Mouse (Mus musculus): ENCODE results near the gene Ago1.
A peak's percentile ranks its signal among the peaks of the same experiment; 100 is the strongest.

Gene Ago1

DNA sequence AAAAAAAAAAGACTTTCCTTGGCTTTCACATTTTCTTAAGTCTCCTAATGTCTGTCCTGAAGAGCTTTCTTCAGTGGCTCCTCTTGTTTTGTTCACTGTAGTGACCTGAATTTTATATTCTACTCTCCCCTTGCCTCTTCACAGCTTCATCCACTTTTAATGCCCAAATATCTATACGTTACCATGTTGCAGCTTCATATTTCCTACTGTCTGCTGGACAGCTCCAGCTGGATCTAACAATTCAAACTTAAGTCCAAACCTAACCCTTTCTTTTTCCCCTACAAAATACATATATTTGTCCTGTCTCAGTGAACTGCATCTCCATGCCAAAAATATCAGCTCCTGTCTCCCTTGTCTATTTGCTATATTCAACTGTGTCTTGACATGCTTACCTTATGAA is 951 bp upstream of the Ago1 start:
- DNase-seq: no peak

GRCm38 (mm10) chr4:126468925-126469324 is 542 bp upstream of the Ago1 start:
- no peak for DNase-seq

- peak; percentile 74 to 82 for DNase-seq
Observed at GRCm38 (mm10) chr4:126467721-126468284, 580 bp downstream of the Ago1 start.

DNA sequence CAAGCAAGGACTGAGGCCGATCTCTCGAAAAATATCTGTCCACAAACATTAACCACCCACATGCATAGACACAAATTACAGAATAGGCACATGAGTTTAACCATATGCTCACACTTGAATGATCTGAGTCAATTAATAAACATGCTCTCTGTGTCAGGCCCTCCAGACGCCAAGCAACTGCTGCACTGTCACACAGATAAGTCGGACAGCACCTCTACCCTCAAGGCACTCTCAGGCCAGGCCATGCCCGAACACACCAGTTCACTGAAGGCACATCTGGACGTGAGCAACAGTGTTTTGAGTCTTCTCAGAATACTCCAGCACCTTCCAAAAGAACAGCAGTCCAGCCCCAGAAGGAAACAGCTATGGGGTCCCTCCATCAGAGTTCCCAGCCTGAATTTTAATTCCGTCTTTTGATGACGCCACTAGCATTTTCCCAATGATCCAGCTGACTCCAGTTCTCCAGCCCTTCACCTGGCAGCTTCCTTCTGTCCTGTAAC is 2.1 kb downstream of the Ago1 start:
- DNase-seq: no peak

DNA sequence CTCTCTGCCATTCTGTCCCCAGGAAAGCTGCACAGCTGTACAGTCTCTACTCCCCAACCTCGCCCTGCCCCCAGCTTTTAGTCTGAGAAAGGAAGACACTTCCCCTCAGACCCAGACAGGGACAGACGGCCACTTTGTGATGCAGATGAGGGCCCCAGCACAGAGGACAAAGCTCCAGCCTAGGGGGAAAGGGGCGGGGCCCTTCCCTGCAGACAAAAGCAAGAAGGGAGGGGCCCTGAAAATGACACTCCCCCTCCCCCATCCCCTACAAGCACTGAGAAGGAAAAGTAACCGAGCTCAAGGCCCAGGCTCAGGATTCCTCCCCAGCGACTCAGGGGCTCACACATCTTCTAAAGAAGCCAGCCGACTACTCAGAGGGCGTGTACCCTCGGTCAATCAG is 2.5 kb downstream of the Ago1 start:
- peak; percentile 46 to 57 for DNase-seq

GRCm38 (mm10) chr4:126464892-126465235 is 3.5 kb downstream of the Ago1 start:
- DNase-seq: no peak

GRCm38 (mm10) chr4:126464189-126464891 is 4.0 kb downstream of the Ago1 start:
- DNase-seq: no peak

GRCm38 (mm10) chr4:126455441-126455840 is 12.9 kb downstream of the Ago1 start:
- no peak for DNase-seq

DNA sequence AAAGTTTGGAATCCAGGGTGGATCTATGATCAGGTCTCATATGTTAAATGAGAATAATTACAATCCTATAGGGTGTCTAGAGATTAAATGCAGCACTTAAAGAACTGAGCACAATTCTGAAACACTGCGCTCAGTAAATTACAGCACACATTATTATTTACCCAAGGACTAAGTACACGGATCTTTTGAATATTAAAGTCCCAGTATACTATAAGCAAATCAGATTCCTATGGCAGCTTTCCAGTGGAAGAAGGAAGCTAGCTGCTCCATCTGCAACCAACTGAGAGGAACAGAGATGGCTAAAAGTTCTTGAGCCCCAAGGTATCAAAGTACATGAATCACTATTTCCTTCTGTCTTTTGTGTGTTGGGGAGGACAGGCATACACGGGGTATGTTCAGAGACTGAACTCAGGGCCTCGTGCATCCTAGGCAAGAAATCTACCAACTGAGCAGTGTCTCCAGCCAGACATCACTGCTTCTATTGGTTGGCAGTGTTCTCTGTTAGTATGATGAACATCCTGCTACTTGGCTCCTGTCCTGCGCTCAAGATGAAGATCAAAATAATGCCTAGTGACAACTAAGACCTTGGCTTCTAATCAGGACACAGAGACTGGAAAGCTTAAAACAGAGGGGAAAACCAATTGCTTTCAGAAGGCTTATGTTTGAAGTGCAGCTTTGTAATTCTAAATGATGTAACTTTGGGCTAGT is 13.7 kb downstream of the Ago1 start:
- peak; percentile 46 to 57 for DNase-seq

DNA sequence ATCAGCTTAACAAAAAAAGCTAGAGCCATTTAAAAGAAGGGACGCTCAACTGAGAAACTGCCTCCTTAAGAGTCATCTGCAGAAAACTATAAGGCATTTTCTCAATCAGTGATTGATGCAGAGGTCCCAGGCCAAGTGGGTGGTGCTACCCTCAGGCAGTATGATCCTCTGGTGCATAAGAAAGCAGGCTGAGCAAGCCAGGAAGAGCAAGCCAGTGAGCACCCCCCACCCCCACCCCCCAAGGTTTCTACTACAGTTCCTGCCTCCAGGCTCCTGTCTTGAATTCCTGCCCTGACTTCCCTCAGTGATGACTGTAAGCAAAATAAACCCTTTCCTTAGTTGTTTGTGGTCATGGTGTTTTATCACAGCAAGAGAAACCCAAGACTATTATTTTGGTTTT is 18.1 kb downstream of the Ago1 start:
- no peak for DNase-seq

DNA sequence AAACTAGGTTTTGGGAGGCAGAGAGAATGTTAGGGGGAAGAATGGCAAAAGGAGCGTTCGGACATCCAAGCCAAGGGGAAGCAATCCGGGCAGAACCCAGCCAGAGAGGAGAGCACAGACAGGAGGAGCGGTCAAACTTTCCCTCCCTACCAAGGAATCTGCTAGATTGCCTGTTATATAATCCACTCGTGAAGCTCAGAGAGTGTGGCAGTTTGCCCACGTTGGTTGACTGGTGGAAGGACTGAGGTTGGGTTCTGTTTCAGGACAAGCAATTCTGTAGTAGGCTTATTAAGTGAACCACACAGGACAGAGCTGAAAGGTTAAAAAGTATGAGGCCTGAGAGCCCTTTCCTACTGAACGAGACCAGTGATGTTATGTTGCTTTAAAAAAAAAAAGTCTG is 21.3 kb downstream of the Ago1 start:
- no peak for DNase-seq

DNA sequence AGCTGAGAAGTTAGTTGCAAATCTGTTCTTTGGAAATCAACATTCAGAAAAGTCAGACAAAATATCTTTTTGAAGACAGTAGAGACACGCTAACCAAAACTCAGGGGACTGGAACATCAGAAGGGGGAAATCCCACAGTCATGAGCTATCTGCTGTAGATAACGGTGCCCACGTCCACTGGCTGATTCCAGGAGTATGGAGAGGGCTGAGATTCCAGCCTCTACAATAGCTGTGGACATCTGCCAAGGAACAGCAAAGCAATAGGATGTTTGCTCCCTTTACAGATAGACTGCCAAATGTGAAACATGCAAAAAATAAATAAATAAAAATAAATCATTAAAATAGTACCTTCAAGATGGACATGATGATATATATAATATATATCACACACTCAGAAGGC is 23.9 kb downstream of the Ago1 start:
- DNase-seq: no peak

GRCm38 (mm10) chr4:126438261-126438660 is 30.1 kb downstream of the Ago1 start:
- no peak for DNase-seq

DNA sequence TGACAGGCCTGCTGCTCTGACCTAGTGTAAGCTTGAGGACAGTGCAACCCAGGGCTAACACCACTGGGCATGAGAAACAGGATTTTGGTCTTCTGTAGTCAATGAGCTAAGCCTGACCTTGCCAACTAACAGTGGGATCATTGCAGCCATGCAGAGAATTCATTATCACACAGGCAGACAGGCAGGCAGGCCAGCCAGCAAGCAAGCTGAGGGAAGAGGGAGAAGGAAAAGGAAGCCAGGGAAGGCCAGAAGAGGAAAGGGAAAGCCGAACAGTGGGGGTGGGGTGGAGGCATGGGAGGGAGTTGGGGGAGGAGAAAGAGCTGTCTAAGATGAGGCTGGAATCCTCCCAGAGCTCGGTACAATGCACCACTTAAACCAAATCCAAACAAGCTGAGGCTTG is 32.1 kb downstream of the Ago1 start:
- peak; percentile 89 to 95 for DNase-seq

DNA sequence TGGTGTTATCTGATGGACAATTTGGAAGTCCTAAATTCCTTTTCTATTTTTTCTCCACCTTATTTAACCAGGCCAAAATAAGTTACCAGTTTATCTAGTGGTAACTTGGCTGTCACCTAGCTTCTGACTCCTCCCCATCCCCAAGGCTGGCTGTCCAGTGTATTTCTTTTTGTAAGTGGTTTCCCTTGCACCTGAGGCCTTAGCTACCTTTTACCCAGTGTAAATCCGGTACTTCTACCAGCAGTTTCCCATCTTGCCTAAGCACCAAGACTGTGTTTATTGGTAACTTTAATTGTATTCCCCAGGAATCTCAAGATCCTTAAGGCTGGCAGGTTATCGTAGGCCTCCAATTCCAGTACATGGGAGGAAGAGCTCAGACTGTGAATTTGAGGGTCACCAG is 34.3 kb downstream of the Ago1 start:
- no peak for DNase-seq

- DNase-seq: no peak
Observed at GRCm38 (mm10) chr4:126433175-126433574, 35.2 kb downstream of the Ago1 start.

DNA sequence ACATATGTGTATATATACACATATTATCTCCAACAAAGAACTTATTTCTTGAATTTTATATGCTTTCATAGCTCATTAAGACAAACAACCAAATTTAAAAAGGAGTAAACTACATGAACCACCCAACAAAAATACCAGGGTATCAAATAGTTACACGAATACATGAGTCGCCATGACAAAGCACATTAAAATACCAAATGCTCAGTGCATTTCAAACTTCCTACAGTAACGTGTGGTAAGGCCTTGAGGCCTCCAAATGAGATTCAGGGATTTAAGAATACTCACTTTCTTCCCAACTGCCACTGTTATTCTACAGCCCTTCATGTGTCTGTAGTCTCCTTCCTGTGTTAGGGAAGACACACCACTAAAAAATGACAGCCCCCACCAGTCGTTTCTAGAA is 36.6 kb downstream of the Ago1 start:
- no peak for DNase-seq

DNA sequence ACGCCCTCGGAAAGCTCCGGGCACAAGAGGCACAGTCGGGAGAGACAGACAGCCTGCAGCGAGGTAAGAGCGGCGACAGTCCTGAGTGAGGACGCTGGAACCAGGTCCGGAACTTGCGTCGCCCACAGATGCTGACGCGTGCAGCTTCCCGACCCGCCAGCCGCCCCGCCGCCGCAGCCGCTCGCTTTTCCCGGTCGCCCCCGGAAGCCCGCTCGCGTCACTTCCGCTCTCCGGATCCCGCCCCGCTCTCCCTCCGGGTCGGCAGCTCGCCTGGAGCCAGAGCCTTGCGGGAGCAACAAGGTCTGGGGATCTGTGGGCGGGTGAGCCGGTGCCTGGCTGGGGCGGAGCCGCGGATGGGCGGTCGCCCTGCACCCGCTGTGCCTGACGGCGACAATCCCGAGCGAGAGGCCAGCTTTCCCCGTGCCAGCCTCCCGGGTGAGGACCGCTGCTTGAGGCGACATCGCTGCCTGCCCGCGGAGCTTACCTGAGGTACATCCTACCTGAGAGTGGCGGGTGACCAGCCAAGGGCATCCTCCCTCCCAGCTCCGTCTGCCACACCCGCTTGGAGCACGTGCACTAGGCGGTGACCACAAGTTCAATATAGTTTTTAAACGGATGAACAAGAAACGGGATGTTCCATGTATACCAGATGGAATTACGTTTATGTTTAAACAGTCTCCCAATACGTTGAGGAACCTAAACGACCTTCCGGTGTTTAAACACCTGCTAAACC is 38.9 kb downstream of the Ago1 start, which contains the start of gene Ago3:
Gene Ago3, minus strand, starts transcription at position 210 of the 733 bp plus-strand sequence.
- DNase-seq: peak; percentile 97

- peak; percentile 28 to 41 for DNase-seq
Observed at GRCm38 (mm10) chr4:126428682-126429346, 39.6 kb downstream of the Ago1 start.

GRCm38 (mm10) chr4:126423866-126424265 is 44.5 kb downstream of the Ago1 start:
- DNase-seq: no peak

GRCm38 (mm10) chr4:126415707-126416106 is 52.7 kb downstream of the Ago1 start:
- DNase-seq: no peak

- no peak for DNase-seq
Observed at GRCm38 (mm10) chr4:126412526-126412925, 55.9 kb downstream of the Ago1 start.
